Mouse (Mus musculus): ENCODE data around the gene Cdc26.

The Cdc26 gene

GRCm38 (mm10) chr4:62360805-62361455 is 47.5 kb downstream of the Cdc26 start:
- no peak for DNase-seq

DNA sequence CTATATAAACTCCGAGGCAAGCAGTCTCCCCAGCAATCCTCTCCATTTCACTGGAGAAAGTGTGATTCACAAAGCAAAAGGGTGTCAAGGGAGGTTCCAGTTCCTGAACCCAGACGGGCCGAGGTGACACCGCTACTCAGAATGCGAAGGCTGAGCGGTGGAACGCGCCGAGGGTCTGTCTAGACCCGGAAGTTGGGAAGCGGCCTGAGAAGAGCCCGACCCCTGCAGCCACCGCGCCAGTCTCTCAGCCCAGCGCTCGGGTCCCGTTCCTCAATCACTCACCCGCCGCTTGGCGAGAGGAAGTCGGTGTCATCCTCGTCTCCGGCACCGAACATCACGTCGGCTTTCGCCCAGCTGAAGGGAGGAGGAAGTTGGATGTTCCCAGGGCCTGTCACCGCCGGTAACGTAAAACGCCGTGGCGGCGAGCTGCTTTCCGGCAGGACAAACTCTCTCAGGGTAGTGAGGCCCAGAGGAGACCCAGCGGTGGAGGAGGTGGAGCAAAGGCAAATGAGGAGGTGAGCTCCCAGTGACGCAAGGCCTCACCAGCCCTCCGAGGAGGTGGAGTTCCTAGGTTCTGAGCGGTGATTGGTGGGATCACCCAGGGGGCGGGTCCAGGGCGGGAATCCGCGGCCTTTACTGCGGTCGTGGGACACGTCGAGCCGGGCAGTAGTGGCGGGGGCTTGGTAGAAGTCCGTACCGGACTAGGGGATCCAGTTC is 48.2 kb downstream of the Cdc26 start, which contains the start of the genes Fkbp15 and Slc31a1:
Gene Fkbp15 (minus strand): TSS at position 461 of the 717 bp plus-strand sequence.
Gene Slc31a1 (plus strand): TSS at position 640 of the 717 bp plus-strand sequence.
- peak; percentile 98 for DNase-seq

DNA sequence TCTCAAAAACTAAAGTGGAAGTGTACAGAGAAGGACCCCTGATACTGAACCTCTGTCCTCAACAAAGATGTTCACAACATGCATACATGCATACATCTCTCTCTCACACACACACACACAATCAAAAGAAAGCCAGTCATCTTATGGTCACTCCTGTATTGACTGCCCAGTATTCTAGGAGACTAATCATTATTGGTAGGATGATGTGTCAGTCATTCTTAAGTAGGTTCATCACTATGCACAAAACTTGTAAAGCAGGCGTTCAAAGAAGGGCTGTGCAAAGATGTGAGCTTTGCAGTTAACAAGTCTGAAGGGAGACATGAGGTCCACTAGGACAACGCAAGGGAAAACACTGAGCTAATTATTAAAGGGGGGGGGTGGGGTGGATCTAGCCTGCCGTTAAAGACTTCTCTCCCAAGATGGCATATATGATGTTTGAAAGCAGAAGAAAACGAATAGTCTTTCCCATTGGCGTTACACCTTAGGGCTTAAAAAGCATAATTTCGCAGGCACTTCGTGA is 49.1 kb downstream of the Cdc26 start:
- DNase-seq = no peak

- no peak for DNase-seq
These were observed 50.8 kb downstream of the Cdc26 start for GRCm38 (mm10) chr4:62357631-62358148.

- DNase-seq = peak; percentile 12
These were observed 59.1 kb downstream of the Cdc26 start for GRCm38 (mm10) chr4:62349371-62349770.

GRCm38 (mm10) chr4:62348329-62348705 is 60.1 kb downstream of the Cdc26 start:
- no peak for DNase-seq

- peak; percentile 56 for DNase-seq
These were observed 60.7 kb downstream of the Cdc26 start for GRCm38 (mm10) chr4:62347605-62348328.

DNA sequence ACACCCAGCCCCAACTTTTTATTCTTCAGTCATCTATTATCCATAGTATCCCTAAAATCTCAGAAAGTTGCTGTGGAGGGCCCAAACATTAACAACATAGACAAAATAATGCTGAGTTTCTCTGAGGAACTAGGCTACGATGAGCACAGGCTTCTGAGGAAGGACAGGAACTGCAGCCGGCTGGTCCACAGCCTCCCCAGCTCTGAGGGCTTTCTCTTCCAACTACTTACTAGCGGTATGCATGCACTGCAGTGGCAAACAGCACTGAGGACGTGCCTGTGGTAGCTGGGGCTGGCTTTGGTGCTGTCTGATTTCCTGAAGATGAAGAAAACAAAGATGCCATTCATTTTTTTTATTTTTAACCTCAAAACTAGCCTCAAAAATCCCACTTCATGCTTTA is 62.6 kb downstream of the Cdc26 start:
- DNase-seq = no peak

DNA sequence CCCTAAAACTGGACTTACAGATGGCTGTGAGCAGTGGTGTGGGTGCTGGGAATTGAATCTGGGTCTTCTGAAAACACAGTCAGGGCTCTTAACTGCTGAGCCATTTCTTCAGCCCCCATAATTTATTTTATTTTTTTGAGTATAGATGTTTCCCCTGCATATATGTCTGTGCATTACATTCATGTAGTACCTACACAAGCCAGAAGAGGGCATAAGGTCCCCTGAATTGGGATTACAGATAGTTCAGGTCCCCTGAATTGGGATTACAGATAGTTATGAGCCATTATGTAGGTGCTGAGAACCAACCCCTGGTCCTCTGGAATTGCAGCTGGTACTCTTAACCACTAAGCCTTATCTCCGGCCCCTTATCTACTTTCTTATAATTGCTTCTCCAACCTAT is 64.4 kb downstream of the Cdc26 start:
- peak; percentile 45 for DNase-seq

- DNase-seq = no peak
These were observed 69.9 kb downstream of the Cdc26 start for GRCm38 (mm10) chr4:62338536-62338935.

All from lung, postnatal 10 days (tissue).